Mouse (Mus musculus) urinary bladder, postnatal 10 days (tissue): ENCODE data around the gene Cacna1c.

ENCODE experiments used
- DNase-seq: peaks from one replicate; pipeline ENCODE4 v3.0.0; 2022; ENCODE audit warnings: low spot score

Cacna1c gene

DNA sequence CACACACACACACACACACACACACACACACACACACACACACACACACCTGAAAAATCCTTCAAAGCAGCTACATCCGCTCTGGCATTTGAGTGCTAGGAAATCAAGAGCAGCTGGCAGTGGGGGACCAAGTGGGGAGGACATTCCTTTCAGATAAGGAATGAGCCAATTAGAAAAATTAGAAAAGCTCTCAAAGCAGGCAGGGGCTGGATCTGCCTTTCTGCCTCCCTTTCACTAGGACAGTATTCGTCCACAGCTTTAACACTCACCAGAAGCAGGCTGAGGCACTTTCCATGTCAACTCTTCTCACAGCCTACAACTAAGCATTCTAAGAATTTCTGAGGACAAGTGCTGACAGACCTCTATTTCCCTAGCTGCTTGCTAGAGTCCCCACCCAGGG lies 194.8 kb downstream of the Cacna1c start:
- DNase-seq: no peak

- DNase-seq: no peak
These were observed 196.0 kb downstream of the Cacna1c start for GRCm38 (mm10) chr6:119000255-119000654.

DNA sequence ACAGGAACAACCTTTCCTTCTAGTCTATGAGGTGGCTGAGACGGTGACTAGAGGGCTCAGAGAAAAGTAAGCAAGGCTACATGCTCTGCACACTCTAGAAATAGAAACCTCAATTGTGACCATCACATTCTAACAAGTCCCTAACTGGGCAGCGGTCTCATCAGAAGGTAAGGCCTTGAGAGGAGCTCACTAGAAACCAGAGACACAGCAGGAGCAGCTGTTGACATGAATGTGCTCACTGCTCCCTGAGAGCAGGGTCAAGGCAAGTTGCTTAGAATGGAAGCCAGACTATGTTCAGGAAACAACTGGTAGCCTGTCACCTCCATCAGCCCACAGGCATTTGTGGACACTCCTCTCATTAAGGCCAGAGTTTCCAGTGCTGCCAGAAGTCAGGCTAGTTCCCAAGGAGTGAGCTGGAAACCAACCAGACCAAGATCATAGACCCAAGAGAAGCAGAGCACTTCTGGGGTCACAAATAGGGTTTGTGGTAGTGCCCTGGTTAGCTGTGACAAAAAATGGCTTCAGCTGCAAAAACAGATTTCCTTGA lies 196.8 kb downstream of the Cacna1c start:
- no peak for DNase-seq

DNA sequence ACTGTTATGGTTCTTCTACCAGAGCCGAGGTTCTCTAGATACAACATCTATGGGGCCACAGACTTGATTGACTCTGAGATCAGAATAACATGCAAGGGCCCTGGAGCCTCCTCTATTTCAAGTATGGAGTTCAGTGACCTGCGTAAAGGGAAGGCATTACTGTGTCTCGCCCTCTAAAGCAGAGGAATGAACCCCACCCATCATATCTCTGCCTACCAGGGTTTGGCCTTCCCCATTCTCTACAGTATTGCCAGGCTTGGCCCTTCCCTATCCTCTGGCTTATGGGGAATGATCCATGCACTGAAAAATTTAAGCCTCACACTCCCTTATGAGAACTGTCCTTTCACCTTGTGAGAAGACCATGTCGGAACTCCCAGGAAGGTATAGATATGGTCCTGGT lies 198.8 kb downstream of the Cacna1c start:
- DNase-seq: no peak

DNA sequence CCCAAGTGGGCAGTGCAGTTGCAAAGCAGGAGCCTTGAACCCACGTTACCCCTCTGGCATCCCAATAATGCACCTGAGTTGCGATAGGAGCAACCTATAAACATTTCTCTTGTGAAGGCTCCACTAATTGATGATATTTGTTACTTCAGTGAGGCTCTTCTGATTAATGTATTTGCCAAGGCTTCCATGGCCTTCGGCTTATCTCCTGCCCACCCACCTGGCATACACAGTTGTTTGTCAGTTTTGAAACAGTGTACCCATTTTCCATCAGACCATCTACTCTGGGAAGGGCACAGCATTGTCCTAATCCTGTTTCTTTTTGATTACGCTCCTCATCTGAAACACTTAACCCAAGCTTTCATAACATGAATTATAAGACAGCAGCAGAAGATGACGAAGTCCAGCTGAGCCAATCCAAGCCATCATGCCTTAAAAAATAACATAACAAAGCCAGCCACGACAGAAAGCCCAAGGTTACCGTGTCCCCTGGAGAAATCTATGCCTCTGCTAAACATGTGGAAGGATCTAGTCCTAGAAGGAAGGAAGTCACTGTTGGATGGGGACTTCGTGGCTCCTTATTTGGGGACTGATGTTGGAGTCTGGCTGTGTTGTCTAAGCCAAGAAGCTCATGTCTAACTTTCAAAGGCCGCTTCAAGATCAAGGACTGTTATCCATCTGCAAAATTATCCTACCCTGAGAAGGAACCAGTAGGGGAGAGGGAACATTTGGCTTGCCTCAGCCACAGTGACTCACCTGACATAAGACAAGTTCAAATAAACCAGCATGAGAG lies 201.8 kb downstream of the Cacna1c start:
- DNase-seq: no peak

DNA sequence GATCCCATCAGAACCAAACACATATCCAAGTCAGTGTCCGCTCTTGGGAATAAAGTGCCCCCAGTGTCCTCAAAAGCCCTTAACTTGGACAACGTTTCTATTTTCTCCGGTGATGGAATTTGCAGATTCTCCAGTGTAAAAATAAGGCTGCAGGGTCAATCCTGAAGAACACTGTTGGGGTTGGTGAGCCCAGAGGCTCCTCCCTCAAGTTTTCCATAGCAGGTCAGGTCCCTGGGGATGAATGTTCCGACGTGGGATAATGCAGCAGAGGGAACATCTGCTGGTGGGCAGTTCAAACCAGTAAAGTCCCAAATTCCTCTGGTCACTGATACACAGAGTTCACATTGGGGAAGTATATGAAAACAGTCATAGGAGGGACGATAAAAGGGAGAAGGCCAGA lies 203.8 kb downstream of the Cacna1c start:
- DNase-seq: no peak

DNA sequence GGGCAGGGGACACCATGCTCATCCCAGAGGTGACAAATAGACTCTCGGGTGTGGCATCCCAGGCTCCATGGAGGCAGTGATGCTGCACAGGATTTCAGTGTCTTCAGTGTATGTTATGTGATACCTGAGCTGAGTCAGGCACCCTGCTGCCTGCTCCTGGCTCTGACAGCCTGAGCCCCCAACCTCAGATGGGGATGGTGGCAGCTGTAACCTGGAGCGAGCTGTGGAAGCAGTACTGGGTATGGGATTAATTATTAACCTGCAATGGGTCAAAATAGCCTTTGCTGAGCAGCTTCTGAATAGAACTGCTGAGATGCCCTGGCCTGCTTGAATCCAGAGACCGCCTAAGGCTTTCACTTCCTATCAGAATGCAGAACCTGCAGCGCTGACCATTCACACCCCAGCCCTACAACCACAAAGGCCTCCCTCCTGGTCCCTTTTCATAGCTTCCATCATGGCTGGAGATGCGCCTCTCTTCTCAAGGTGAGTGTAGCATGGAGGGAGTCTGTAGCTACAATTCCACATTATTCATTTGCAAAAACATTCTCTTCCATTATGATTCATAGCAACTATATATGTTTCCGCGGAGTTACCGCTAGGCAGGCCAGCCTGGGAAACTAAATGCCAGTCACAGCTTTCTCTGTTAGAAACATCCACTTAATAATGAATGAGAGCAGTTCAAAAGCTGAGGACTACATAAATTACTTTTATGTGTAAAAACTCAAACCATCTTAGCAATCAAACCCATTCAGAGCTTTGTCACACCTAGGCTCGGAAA lies 206.0 kb downstream of the Cacna1c start:
- no peak for DNase-seq

GRCm38 (mm10) chr6:118984181-118984901 lies 211.9 kb downstream of the Cacna1c start:
- DNase-seq: no peak

GRCm38 (mm10) chr6:118983471-118984040 lies 212.7 kb downstream of the Cacna1c start:
- DNase-seq: no peak

DNA sequence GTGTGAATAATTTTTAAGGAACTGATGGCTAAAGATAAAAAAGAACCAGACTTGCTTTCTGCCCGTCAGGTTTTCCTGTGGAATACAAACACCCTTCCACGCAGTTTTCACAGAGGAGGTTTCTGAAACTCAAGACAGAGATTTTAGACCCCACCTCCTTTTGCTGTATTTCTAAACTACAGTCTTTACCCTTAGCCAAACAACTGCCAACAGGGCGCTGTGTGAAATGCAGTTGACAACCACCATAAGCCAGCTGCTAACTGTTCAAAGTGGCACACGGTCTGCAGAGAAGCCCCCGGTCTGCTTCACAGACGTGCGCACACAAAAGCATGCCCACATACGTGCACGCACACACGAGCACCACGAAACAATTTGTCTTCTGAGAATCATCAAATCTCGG lies 216.0 kb downstream of the Cacna1c start:
- no peak for DNase-seq

DNA sequence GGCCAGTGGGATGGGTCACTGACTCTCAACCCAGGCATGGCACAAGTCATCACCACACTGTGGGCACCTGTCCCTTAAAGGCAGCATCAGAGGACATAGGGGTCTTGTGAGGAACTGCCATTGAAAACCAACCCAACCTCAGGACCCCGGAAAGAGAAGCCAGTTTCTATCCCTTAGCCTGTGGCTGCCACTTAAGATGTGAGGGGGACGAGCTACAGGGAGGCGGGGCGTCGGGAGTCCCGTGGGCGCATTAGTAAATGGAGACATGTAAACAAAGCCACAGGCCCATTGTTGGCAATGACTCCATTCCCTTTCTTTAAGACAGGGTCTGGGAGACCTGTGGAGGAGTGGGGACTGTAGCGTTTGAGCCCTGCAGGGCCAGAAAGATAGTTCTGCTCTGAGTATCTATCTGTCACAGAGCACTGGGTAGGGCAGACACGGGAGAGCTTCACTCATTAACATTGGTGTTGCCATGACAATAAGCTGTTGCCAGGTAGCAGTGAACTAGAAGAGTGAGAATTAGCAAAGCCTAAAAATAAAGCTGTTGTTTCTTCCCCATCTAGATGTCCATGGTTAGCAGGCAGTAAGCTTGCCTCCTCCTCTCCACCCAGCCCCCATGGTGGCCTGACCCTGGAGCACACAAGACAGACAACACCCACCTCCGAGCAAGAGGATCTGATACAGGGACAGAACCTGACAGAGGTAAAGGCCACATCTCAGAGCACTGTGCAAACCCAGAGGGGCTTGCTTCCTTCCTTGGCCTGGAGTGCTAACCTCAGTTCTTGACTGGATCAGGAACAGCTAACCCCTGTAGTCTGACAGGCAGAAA lies 218.6 kb downstream of the Cacna1c start:
- no peak for DNase-seq

DNA sequence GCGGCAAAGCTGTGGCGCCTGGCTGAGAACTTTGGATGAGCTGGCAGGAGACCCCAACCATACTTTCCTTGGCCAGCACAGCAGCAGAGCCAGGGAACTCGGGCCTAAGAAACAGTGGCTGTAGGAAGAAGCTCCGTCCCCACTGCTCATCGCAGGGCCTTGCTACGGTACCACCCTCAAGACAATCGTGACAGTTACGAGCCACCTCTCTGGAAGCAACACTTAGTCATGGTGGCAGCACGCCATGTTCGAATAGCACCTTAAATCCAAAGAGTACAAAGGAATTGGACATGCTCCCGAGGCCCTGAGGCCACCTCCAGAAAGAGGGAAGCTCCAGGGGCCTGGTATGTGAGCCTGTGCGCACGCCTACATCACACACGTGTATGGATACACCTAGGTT lies 219.6 kb downstream of the Cacna1c start:
- DNase-seq: no peak

DNA sequence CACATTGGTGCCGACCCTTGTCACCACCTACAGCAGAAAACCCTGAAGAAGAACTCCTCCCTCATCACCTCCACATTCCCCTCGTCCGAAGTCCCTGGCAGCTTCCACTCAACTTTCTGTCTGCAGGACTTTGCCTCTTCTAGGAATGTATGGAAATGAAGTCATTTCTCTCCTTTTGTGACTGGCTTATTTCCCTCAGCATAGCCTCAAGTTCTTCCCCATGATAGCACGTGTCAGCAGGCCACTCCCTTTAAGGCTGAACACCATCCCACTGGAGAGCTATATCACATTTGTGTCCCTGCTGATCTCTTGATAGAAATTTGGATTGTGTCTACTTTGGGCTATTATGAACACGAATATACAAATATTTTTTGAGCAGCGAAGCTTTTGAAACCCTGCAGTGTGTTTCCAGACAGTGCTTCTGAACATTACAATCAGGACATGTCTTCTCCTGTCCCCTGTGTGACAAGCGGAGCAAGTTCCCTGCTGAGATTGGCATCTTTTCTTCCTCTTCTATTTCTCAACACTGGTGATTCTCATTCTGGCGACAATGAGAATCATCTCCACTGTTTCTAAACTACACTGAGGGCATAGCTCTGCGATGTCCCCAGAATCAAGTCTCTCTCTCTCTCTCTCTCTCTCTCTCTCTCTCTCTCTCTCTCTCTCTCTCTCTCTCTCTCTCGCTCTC lies 224.2 kb downstream of the Cacna1c start:
- DNase-seq: no peak

GRCm38 (mm10) chr6:118968776-118969175 lies 227.4 kb downstream of the Cacna1c start:
- DNase-seq: no peak

DNA sequence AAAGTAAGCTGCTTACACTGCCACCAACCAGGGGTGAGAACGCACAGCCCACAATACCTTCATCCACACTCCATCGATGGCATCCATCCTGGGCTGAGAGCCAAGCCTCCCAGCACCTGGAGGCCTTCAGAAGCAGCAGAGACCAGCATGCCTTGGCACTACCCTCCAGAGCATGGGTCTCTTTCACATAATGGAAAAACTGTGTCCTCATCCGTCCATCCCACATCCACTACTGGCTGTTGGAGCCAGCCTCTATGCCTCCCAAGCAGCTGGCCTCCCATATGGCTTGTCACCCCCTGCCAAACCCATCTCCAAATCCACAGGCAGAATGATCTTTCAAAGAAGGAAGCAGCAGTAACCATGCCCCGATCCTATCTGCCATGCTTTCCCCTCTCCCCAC lies 229.3 kb downstream of the Cacna1c start:
- DNase-seq: no peak

DNA sequence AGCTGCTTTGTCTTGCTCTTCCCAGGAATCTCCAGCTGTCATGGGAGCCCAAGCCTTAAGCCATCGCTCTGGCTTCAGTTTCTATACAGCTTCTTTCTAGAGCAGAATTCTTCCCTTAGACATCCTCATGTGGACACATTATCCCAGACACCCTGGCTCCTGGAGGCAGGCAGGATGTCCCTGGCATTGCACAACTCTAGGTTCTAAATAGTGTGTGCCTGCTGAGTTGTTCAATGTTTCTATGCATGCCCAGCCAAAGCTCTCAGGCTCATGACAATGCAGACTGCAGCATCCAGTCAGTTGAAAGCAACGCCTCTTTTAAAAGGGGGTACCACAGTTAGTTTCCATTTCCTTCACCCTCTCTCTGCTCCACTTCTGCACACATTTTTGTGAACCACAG lies 230.6 kb downstream of the Cacna1c start:
- no peak for DNase-seq

- no peak for DNase-seq
These were observed 232.4 kb downstream of the Cacna1c start for GRCm38 (mm10) chr6:118963806-118964205.

- no peak for DNase-seq
These were observed 232.9 kb downstream of the Cacna1c start for GRCm38 (mm10) chr6:118963283-118963682.

- DNase-seq: no peak
These were observed 237.7 kb downstream of the Cacna1c start for GRCm38 (mm10) chr6:118958529-118958928.

DNA sequence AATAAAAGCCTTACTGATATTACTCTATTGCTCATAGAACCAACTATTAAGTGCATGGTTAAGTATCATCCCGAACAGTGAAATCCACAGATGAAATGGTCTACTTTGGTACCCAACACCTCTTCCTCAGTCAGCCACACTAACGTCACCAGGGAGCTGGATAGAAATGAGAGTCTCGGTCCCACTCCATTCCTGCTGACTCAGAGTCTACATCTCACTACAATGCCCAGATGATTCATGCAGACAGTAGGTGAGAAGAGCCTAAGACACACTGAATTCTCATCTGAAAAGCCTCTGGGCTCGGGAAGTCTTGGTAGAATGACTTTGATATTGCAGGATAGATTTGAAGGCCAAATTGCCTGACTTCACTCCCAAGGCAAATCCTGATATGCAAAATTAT lies 240.0 kb downstream of the Cacna1c start:
- no peak for DNase-seq

- DNase-seq: no peak
These were observed 240.4 kb downstream of the Cacna1c start for GRCm38 (mm10) chr6:118955777-118956176.
